Mouse (Mus musculus): ENCODE data around the gene Eif2ak4.

The Eif2ak4 gene

DNA sequence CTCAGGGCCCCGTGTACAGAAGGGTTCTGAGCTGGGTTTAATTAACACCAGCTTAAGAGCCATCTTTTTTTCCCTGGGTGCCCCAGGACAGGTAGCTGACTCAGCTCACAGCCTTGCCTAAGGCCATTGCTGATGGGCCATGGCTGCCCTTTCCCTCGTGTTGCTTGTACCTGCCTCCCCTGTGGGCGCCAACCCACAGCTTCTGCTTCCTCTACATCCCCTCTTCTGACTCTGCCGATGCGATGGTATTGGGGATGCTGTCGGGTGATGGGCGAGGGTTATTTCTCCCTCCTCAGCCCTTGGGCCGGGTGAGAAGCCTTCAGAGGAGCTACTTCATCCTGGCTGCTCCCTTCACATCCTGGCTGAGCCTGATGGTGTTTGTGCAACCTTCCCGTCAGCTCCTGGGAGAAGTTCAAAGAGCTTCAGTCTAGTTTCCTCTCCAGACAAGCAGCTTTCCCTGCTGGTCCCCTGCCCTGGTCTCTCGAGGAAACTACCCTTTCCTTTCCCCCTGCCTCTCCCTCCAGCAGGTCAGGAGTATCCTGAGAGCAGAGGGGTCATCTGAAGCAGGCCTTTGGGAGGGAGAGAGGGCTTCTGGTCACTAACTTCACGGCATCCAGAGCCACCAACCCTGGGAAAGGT is 123.5 kb downstream of the Eif2ak4 start:
- no peak for DNase-seq

DNA sequence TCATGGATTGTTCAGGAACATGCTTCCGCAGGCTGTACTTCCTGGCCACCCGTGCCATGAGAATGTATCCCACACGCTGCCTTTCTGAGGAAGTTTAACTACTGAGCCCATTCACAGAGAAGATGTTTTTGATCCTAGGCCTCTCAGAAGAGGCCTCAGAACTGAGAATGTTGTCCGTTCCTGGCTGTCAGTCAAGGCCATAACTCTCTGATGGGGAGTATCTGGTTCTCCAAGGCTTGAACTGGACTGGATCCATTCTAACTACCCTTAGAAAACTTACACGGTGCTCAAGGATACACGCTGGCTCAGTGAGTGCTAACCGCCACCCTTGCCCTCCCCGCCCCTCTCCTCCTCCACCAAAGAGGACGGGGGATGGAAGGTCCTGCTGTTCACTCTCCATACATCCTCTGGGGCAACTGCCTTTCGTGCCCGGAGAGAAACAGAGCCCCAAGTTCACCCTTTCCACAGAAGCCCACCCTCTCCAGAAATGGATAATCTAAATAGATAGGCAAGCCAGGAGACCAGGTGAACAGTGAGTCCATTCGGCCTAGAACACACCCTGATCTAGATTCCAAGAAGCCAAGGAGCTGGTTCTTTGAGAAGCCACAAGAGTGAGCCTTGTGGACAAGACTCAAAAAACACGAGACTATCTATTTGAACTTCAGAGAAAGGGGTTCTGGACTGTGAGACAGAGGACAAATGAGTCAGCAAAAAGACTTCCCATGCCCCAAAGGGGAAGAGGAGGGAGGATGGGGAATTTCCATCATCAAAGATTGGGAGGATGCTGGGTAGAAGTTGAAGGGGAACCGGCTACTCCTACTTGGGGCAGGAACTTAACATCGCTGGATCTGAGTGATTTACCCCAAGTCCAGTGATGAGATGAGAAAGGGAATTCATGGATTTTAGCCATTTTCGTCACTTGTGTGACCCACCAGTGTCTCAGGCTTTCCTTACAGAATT is 124.3 kb downstream of the Eif2ak4 start:
- no peak for DNase-seq

DNA sequence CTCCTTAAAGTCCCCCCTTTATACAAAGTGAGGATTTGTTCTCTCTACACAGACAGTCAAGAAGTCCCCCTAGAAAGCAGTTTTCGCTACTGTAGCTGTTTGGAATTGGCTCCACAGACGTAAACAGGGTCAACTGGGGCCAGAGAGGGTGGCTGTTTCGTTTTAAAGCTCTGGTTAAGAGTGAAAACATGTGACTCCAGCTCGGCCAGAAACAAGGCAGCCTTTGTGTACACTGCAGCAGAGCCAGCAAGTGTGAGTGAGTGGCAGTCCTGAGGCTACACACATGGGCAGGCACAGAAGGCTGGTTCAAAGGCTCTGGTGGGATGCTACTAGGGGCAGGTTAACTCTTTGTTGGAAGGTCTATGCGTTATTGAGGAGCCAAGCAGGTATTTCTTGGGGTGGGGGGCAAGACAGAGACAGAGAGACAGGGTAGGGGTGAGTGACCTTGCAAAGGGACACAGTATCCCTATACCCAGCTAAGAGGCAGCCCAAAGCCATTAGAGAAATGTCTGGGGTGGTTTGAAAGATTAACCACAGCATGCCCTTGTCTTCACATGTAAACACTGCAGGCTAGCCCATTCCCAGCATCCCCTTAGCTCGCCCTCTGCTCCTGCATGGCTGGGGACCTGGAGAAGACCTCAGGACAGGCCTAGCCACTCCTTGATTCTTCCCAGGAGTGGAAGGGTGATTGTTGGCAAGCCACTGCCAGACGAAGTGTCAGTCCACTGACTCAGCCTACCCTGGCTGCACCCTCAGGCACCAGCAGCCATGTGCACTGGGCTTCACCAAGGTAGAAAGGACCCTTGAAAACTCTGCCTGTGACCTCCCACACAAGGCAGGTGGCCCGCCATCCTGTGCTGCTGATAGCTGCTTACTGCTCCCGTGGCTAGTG is 131.9 kb downstream of the Eif2ak4 start:
- DNase-seq = no peak

DNA sequence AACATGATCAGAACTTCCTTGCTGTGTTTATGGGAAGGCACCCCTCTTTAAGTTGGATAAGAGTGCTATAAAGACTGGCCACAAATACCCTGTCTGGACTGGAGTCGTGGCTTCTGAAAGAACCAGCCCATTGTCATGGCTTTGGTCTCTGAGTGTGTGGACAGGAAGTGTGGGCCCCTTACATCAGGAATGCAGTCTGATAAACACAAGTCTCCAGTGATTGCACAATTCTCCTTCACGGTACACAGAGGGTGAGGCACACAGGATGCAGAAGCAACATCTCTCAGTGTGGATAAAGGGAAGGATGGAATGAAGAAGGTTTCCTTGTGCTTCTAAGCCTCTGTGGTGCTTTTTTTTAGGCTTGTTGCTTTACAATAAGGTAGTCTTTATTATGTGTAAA is 133.8 kb downstream of the Eif2ak4 start:
- DNase-seq = no peak

DNA sequence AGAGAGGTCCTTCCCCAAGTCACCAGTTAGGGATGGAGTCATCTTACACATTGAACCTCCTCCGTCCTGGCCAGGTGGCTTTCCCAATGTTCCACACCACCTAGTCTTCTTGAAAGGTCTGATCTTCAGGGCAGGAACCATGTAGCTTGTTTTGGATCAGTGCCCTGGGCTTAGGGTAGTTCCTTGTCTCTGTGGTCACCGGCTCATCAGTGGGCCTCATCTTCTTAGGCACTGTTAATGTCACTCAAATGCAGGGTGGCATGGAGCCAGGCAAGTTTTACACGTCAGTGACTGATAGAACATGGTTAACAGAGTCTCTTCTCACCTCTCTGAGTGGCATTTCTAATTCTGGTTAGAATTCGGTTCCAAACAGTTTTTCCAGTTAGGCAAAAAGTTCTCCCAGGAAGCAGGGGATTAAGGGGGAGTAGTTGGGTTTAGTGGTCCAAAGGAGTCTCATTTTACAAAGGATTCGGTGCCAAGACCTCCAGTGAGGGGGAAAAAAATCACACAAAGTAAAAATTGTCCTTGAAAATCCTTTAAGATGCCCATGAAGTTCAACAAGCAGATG is 134.8 kb downstream of the Eif2ak4 start:
- DNase-seq = no peak

DNA sequence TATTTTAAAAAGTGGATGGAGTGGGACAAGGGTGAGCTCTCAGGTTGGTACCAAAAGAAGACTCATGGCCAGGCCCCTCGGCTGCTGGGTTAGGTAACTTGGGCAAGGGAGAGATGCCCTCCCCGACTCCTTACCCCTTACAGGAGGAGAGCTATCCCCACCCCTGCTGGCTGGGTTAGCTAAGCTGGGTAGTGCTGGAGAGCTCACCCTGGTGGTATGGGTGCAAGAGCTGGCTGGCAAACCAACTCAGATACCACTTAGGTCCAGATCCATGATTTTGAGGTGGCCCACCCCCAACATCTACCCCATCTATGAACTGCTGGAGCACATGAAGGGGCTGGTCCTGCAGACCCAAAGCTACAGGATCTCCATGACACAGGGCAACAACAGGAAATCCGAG is 136.4 kb downstream of the Eif2ak4 start:
- no peak for DNase-seq

Data from thymus, postnatal 25 days (tissue).